Comparison of ENCODE assay signal across 7 mouse cellular contexts in the genomic region with DNA sequence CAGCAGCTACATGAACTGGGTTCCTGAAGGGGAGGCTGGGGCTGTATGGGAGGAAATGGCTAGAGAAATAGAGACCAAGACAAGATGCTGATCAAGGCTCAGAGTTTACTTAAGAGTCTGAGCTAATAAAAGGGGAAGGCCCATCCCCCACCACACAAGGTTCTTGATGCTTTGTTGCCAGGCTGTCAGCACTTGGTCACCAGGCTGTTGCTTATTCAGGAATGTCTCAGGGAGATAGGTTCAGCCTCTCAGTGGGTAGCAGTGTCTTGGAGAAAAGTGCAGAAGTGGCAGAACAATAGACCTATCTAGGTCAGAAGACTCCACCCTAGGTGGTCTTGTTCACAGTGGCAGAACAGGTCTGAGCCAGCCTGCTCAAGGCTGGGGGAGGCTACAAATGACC. TPM values are rescaled to one million over a fixed set of nuclear protein-coding genes. Genes with fewer than 3 reads are reported as not detected.
"Had no signal": no experiment of that assay in that cellular context is flagged by ENCODE, and none has a peak within 500 bp of the region (broad histone marks: within the 10 kb centered on the region; RNA-seq: fewer than 3 reads in every experiment).

No protein-coding gene starts in this region.

RNA-seq across cellular contexts. Expression of a gene that starts 42.9 kb away (rescaled TPM):
- polyA plus RNA-seq: embryonic facial prominence, embryonic 10.5 days; embryonic facial prominence, embryonic 12.5 days; embryonic facial prominence, embryonic 13.5 days; embryonic facial prominence, embryonic 15.5 days; erythroblast, embryonic 14.5 days; gonadal fat pad, adult 2 months; heart, adult 2 months had no signal
